Mouse (Mus musculus): Measurements from ENCODE around the gene Bad. TPM values are rescaled to one million over a fixed set of nuclear protein-coding genes. Genes with fewer than 3 reads are reported as not detected.

The Bad gene
- polyA plus RNA-seq, 1 experiment from 2014 or later = 93.9 TPM

DNA sequence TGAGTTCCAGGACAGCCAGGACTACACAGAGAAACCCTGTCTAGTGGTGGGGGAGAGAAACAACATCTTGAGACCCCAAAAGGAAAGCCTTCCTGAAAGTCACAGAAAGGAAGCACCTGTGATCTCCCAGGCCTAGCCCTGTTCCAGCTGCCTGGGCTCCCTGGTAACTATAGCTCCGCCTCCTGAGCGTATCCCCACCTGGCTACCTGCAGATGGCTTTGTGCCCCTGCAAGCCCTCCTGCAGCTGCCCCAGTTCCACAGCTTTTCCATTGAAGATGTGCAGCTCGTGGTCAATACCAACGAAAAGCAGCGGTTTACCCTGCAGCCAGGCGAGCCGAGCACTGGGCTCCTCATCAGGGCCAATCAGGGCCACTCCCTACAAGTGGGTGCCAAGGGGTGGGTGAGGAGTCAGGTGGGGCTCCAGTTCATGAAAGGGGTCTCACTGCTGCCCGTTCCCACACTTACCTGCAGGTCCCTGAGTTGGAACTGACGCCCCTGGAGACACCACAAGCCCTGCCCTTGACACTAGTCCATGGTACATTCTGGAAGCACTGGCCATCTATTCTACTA, 56.1 kb downstream of the Bad start:
- H3K9ac ChIP-seq = no peak overlapping the region
- H3K27ac ChIP-seq = no peak overlapping the region
- no peak for ATAC-seq (replicated peaks)
- peaks cover 37% of the 10 kb centered on the region for H3K4me1 ChIP-seq
- H3K36me3 ChIP-seq (replicated peaks) = 0 out of 2 replicates have a peak, but pooled peaks cover 11% of the 10 kb centered on the region
- H3K4me2 ChIP-seq = no peak overlapping the region
- H3K4me3 ChIP-seq = no peak overlapping the region
- 82% methylated on average over 9 of the region's 9 CpGs for WGBS
- H3K27me3 ChIP-seq (replicated peaks) = no peaks in the 10 kb centered on the region
- no peaks in the 10 kb centered on the region for H3K9me3 ChIP-seq

- Histone ChIP-seq H3K27ac (no peak overlapping the region), H3K9ac (no peak overlapping the region), H3K4me1 (peaks cover 28% of the 10 kb centered on the region), H3K27me3 (replicated peaks) (no peaks in the 10 kb centered on the region), H3K4me2 (no peak overlapping the region), H3K9me3 (no peaks in the 10 kb centered on the region), H3K4me3 (no peak overlapping the region), H3K36me3 (replicated peaks) (0 out of 2 replicates have a peak, but pooled peaks cover 11% of the 10 kb centered on the region)
- no peak for ATAC-seq (replicated peaks)
- 90% methylated on average over 19 of the region's 19 CpGs for WGBS
These were observed 57.9 kb downstream of the Bad start for GRCm38 (mm10) chr19:6999360-7000063.

Small RNA genes lying within 50 kb of the gene (microRNA-seq; reads per million reads assigned to microRNA genes)
- 1.1 reads per million for gene Mir6990

Other genes with a start within 250 kb of the Bad start
- gene Rps6ka4, start 101.2 kb upstream of the Bad start, polyA plus RNA-seq (2015; fragmentation: Nextera tagmentation; extraction: Ambion mirVana) = 10.5 and 11.9 TPM in 2 replicates
- gene Ccdc88b, start 83.7 kb upstream of the Bad start, polyA plus RNA-seq (2015; fragmentation: Nextera tagmentation; extraction: Ambion mirVana) = 0.54 and 0.56 TPM in 2 replicates
- 101 and 105 TPM in 2 replicates for gene Trmt112, start 32.2 kb upstream of the Bad start, polyA plus RNA-seq (2015; fragmentation: Nextera tagmentation; extraction: Ambion mirVana)
- 325 and 351 TPM in 2 replicates for gene Prdx5, start 31.8 kb upstream of the Bad start, polyA plus RNA-seq (2015; fragmentation: Nextera tagmentation; extraction: Ambion mirVana)
- 16.2 and 18.9 TPM in 2 replicates for gene Esrra, start 20.0 kb upstream of the Bad start, polyA plus RNA-seq (2015; fragmentation: Nextera tagmentation; extraction: Ambion mirVana)
- gene Catsperz, start 16.5 kb upstream of the Bad start, polyA plus RNA-seq (2015; fragmentation: Nextera tagmentation; extraction: Ambion mirVana) = 1.1 and 1.3 TPM in 2 replicates
- gene Kcnk4, start 7.3 kb upstream of the Bad start, polyA plus RNA-seq (2015; fragmentation: Nextera tagmentation; extraction: Ambion mirVana) = 4.7 and 5.0 TPM in 2 replicates
- 70.2 and 70.5 TPM in 2 replicates for gene Gpr137, start 619 bp downstream of the Bad start, polyA plus RNA-seq (2015; fragmentation: Nextera tagmentation; extraction: Ambion mirVana)
- 188 and 196 TPM in 2 replicates for gene Ppp1r14b, start 33.1 kb downstream of the Bad start, polyA plus RNA-seq (2015; fragmentation: Nextera tagmentation; extraction: Ambion mirVana)
- 11.3 TPM in 2 replicates for gene Plcb3, start 34.6 kb downstream of the Bad start, polyA plus RNA-seq (2015; fragmentation: Nextera tagmentation; extraction: Ambion mirVana)
- 120 and 126 TPM in 2 replicates for gene Fkbp2, start 38.6 kb downstream of the Bad start, polyA plus RNA-seq (2015; fragmentation: Nextera tagmentation; extraction: Ambion mirVana)
- 46.7 and 47.9 TPM in 2 replicates for gene Vegfb, start 45.8 kb downstream of the Bad start, polyA plus RNA-seq (2015; fragmentation: Nextera tagmentation; extraction: Ambion mirVana)
- gene Dnajc4, start 50.7 kb downstream of the Bad start, polyA plus RNA-seq (2015; fragmentation: Nextera tagmentation; extraction: Ambion mirVana) = 24.1 and 25.6 TPM in 2 replicates
- 21.0 and 22.5 TPM in 2 replicates for gene Nudt22, start 54.3 kb downstream of the Bad start, polyA plus RNA-seq (2015; fragmentation: Nextera tagmentation; extraction: Ambion mirVana)
- gene Trpt1, start 54.3 kb downstream of the Bad start, polyA plus RNA-seq (2015; fragmentation: Nextera tagmentation; extraction: Ambion mirVana) = 18.5 and 19.8 TPM in 2 replicates
- 4.8 and 5.2 TPM in 2 replicates for gene Fermt3, start 77.6 kb downstream of the Bad start, polyA plus RNA-seq (2015; fragmentation: Nextera tagmentation; extraction: Ambion mirVana)
- 214 and 230 TPM in 2 replicates for gene Stip1, start 98.1 kb downstream of the Bad start, polyA plus RNA-seq (2015; fragmentation: Nextera tagmentation; extraction: Ambion mirVana)
- gene Macrod1, start 114.9 kb downstream of the Bad start, polyA plus RNA-seq (2015; fragmentation: Nextera tagmentation; extraction: Ambion mirVana) = 5.6 and 6.0 TPM in 2 replicates
- 12.2 and 12.5 TPM in 2 replicates for gene Flrt1, start 163.9 kb downstream of the Bad start, polyA plus RNA-seq (2015; fragmentation: Nextera tagmentation; extraction: Ambion mirVana)

All from midbrain, embryonic 15.5 days (tissue).